Mouse (Mus musculus) layer of hippocampus, adult 8-10 months (tissue): ENCODE measurements at regions not wholly inside any gene's neighbourhood (a gene's known extent, or its start where the extent isn't known, plus 50 kb on each side); places are given as distances from the start of the nearest gene placed in this dataset.
"Not testable (repeated sequence)": the region's sequence is repeated elsewhere in the genome, so short reads cannot be mapped to it uniquely, and the experiment has no call there.

ENCODE experiments used
- DNase-seq, 2 experiments: peaks; one replicate each; pipeline ENCODE4 v3.0.0; 2022; ENCODE audit warnings: low spot score in 2 of 2
- microRNA-seq, 2 experiments: library from miRNA; unstranded; fragments of <30 nt; microRNA quantifications; one replicate each; pipeline ENCODE4 v1.2.0; 2022

DNA sequence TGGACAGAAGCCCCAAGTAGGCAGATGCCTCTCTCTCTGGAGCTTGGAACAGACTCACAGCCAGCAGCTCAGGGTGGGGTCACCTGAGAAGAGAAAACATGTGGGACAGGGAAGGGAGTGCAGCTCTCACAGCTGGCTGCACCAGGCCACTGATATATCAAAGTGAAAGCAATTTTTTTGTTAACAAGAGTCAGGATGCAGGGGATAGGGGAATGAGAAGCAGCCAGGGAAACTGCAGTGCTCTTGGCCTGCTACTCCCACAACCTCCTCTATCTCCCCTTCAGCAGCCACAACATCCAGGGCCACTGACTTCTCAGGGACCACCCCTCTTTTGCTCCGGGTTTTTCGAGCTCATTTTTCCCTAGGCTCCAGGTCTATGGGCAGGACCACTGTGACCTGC lies 117.5 kb upstream of the Gm11146 start:
- no peak for DNase-seq

DNA sequence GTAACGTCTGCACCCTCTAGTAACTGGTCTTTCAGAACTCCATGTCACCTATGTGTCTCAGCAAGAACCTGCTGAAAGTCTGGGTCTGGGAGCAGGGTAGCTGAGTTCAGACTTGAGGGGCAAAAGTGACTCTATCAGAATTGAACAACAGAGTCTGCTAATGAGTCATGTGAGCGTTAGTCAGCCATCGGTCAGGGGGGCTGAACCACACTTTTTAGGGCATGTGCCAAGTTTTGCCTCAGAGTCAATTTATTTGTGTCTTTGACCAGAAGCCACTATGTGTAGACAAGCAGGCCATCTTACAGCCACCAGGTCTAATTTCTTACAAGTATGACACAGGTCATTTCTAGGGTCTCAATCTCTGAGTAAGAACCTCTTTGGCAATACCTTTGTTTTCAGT lies 115.9 kb upstream of the Gm11146 start:
- not testable (repeated sequence) for DNase-seq

DNA sequence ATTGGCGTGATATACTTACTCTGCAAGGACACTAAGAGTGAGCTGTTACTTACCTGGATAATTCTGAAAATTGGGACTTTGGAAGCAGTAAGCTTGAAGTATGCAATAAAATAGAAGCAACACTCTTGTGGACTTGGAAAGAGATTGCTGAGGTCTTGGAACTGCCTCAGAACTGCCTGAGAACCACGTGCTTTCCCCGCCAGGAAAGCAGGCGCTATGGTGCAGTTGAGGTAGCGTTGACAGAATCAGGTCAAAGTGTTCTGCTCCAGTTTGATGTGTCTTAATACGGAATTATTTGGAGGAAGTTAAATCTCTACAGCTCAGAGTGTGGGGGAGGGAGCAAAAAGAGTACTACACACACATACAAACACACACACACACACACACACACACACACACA lies 102.8 kb upstream of the Gm11146 start:
- peak; percentile 12 to 13 for DNase-seq

DNA sequence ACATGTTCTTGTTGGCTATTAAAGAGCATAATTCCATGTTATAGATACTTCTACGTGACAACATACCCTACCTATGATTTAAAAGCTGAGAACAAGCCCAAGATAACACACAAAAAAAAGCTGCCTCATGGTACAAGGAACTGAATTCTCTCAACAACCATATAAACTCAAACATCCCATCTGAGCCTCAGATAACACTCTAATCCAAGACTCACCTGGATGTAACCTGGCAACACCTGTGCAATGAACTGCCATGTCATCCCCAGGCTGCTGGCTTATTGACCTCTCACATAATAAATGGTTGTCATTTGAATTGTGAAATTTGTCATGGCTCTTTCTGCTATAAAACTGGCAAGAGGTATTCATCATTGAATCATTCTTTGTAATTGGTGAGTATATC lies 93.5 kb upstream of the Gm11146 start:
- no peak for DNase-seq

DNA sequence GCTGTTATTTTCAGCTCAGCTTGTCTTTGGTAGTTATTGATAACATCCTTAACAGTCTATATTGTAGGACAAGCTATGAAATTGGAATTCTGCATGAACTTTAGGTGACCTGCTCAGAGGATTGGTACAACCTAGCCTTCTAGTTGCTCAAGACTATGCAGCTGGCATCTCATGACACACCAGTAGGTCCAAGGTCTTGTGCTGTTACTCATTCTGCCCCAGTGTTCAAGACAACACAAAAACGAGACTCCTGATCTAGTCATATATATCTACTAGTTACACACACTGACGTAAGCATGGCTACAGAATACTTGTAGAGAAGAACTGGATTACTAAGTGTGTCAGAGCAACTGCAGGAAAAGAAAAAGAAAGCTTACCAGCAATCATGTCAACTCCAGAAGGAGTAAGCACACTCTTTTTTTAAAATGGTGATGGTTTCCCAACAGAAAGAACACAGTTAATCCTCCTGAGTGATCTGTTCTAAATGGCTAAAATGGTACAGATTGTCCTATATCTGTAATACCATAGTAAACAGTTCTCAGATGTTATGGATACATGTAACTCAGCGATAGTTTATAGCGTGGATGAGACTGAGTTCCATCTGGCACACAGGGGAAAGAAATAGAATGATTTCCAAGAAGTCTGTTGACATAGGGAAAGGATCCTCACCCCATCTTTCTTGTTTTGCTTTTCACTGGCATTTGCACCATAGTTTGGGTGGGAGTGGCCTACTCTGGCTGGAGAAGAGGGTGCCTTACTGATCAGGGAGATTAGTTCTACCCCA lies 85.4 kb upstream of the Gm11146 start:
- DNase-seq, result no peak

DNA sequence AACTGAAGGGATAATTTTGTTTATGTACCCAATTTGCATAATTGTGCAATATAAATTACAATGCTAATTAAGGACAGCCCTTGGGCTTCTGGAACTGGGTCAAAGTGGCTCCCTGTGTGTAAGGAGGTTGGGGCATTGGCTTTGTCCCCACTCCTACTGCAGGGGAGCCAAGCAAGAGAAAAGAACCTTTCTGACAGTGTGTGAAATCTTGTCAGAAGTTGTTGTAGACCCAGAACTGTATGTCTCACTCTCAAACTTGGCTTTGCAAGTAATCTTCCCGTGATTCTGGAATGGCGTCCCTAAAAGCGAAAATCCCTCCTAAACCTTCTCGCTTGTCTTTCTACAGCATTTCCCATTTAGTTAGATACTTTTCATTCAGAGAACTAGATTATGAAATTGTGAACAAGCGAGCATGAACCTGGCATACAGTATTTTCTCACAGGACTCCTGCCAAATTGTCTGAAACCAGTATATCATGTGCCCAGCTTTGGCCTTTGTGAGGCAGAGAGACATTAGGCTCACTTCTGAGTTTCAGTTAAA lies 83.8 kb upstream of the Gm11146 start:
- no peak for DNase-seq

DNA sequence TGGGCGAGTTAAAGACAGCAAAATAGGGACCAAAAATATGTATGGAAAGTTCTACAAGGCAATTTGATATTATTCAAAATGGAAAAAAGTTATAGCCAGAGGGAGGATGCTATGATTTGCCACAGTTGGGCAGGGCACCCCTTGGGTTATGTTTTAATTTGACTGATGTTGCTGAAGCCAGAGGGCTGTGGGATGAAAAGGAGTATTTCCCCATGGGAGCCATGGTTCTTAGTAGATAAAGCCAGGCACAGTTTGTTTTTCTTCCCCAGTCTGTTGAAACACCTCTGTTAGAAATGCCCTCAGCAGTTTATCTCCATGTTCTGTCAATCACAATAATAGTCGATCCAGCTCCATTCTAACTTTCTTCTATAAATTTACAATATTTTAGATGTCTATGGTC lies 82.6 kb upstream of the Gm11146 start:
- DNase-seq, result no peak

DNA sequence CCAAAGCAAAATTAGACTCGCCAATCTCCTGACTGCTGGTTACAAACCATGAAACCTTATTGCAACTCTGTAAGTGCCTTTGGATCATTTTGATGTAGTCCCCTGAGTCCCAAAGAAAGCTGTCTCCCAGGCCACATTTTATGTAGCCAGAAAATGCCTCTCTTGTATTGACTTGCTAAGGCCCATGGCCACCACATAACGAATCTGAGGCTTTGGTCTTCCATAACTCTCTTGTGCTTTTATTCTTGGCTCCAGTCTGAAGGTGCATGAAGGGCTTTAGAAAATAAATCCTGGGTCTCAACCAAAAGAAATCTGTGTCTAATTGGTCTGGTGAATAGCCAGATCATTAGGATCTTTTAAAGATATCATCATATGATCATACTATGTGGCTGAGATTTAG lies 77.3 kb upstream of the Gm11146 start:
- DNase-seq, result peak in 1 of 2 experiments; percentile 26

DNA sequence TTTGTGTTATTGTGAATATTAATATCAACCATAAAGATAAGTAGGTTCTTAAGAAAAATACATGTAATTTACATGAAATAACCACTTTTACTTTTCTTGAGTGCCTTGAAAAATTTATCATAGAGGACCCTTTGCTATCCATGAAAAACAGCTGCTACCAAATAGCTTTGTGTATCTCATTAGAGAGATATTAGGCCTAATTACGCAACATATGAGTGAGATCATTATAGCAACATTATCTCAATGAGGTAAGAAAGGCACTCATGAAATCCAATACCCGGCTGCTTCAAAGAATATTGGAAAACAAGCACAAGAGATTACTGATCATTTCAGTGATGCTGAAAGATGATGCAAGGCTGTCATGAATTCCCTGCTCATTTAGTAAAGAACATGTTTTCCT lies 74.9 kb upstream of the Gm11146 start:
- DNase-seq, result no peak

DNA sequence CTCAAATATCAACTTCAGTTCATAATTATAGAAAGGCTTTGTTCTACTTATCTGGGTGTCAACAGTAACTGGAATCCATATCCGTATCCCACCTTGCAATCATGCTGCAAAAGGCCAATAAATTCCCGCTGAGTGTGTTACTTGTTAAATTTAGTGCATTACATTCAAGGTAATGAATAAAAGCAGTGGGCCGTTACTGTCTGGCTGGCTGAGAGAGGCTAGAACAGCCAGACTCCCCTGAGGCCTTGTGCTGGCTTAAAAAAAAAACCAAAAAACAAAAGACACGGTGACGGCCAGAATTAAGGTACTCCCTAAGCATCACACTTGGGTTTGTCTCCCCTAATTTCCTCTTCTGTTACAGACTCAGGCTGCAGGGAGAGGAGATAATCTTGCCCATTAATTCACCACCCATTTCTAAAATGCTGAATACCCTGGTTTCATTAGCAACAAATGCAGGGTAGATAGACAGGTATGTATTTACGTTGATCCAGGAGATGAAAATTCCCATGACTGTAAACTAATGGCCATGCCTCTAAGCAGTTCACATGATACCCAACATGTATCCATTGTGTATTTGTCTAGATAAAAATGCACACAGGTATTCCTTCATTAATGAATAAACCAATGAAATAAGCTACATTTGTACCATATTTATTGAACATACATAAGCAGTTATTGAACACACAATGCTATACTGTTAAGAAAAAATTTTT lies 74.1 kb upstream of the Gm11146 start:
- DNase-seq, result no peak

DNA sequence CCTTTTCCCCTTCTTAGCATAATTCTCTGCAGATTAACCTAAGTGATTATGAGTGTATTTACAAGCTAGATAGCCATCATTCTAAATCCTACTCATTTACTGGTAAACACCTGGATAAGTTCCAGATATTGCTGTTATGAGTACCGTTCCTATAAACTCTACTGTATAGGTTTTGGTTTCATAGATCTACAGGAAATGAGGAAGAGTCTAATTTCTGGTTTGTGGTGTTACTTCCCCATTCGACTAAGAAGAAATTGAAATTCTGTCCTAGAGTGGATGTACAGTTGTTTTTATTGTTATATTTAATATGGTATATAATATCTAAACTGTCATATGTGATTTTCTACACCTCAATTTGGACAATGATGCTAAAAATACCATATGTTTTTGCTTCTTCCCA lies 69.4 kb upstream of the Gm11146 start:
- no peak for DNase-seq

DNA sequence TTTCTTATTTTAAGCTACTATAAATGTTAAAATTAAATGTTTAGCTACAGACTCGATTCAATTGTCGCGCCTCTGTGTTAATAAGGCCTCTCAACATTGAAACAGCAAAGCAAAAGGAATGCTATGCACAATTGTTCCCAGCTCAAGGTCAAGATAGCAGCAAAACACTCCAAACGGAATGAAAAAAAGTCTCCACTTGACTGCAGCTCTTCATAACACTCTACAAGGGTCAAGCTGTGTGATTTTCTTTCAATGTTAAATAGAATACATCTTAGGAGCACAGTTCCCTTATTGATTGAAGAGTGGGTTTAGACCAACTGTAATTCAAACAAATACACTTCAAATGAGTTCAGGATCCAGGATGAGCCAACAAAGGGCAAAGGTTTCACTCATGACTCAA lies 63.9 kb upstream of the Gm11146 start:
- no peak for DNase-seq

DNA sequence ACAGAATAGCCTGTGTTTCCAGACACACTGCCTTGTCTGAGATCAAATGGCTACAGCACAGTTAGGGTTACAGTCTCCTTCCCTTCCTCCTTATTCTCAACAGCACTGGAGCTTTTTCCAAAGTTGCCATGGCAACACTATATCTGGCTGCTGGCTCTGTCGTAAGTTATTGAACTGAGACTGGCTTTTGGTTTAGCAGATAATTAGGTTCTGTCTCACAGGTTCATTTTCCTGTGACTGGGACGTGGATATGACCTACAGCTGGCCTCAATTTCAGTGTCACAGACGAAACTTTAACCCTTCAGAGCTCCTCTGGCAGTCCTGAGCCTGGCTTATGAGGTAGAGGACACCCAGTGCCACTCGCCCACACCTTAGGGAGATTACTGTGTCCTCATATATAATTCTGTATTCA lies 60.2 kb upstream of the Gm11146 start:
- DNase-seq, result peak; percentile 54 to 64

DNA sequence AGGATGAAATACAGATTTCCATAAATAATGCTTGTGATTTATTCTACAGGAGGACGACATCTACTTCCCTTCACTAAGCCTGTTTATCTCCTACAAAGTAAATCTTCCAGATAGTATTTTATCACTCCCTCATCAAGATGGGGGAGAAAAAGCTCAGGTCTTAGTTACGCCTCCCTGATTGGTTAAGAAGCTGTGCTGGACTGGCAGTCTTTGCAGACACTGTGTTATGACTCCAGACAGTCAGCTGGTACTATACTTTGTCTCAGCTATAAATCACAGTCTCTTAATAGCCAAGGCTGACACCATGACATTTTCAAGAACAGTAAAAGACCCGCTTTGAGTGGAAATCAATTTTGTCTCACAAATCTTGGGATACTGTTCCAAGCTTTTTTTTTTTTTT lies 51.4 kb upstream of the Gm11146 start:
- DNase-seq, result no peak

Small RNAs in the stretch of these regions (microRNA-seq; reads per million reads assigned to microRNA genes)
- gene Gm25025, result 0 reads per million in 2 experiments
